Comparison of ENCODE assay signal across 11 mouse cellular contexts in the genomic region with DNA sequence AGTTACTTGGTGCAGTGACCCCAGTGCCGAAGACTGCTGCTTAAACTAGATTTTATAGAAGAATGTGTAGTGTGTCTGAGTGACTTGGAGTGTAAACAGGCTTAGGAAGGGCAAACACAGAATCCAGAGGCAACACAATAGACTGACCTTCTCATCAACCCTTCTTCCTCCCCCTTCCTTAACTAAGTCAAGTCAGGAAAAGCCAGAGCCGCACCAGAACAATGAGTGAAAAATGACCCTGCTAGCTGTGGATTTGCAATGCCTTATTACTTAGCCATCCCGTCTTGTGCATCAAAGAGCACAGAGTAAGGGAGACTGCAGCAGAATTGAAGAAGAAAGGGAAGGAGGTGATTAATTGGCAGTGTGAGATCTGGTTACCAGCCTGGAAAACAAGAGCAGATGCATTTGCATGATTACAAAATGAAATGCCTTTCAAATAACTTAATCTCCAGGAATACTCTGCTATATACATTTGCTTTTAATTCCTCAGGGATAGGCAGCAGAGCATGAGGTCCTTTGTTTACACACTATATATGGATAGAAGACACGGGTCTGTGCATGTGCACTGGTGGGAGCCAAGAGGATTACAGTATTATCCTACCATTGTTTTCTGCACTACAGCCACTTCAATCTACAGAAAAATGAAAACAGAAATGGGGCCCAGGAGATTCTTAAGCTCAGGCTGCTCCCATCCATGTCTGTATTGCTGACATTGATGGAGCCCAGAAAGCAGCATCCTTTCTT.
DNase-seq lines count a peak whose midpoint lies in the region; ATAC-seq and TF ChIP-seq lines count a peak whose summit lies in the region.
"Had no signal": no experiment of that assay in that cellular context is flagged by ENCODE, and none has a peak within 500 bp of the region (broad histone marks: within the 10 kb centered on the region; RNA-seq: fewer than 3 reads in every experiment).

No protein-coding gene starts in this region.

- H3K27me3 ChIP-seq in heart, adult 2 months (ENCODE audit: control insufficient read depth, insufficient read depth, low read length) = no peaks in the 10 kb centered on the region
- H3K27me3 ChIP-seq in forebrain, postnatal 0 days (ENCODE audit: insufficient read depth, low read length) = no peaks in the 10 kb centered on the region
- H3K27me3 ChIP-seq in kidney, embryonic 14.5 days (ENCODE audit: control insufficient read depth, insufficient read depth, low read length) = no peaks in the 10 kb centered on the region
- no peaks in the 10 kb centered on the region for H3K27me3 ChIP-seq in neural tube, embryonic 11.5 days (ENCODE audit: control insufficient read depth, insufficient read depth, low read length)
- H3K27me3 ChIP-seq: limb, embryonic 15.5 days had no signal

- H3K4me2 ChIP-seq in forebrain, postnatal 0 days (ENCODE audit: low read depth) = no peak overlapping the region
- H3K4me2 ChIP-seq in kidney, embryonic 14.5 days (replicated peaks; ENCODE audit: low read depth, low read length) = no peak overlapping the region
- no peak overlapping the region for H3K4me2 ChIP-seq in neural tube, embryonic 11.5 days (ENCODE audit: low read depth)
- H3K4me2 ChIP-seq: limb, embryonic 15.5 days had no signal

- H3K4me3 ChIP-seq in heart, adult 2 months = no peak overlapping the region
- H3K4me3 ChIP-seq in forebrain, postnatal 0 days (ENCODE audit: low read depth, low read length) = no peak overlapping the region
- no peak overlapping the region for H3K4me3 ChIP-seq in kidney, embryonic 14.5 days (ENCODE audit: low read length)
- no peak overlapping the region for H3K4me3 ChIP-seq in neural tube, embryonic 11.5 days (ENCODE audit: low read depth, low read length)
- H3K4me3 ChIP-seq: erythroblast, embryonic 14.5 days; limb, embryonic 15.5 days had no signal

- no peak for TF ChIP-seq POLR2A in heart, adult 2 months (IDR thresholded peaks at IDR 0.05; ENCODE audit: insufficient read depth, low read depth, low read length)

- ATAC-seq in forebrain, postnatal 0 days = no peak
- peak; percentile 87 for ATAC-seq in kidney, embryonic 14.5 days (ENCODE audit: low FRiP score, low TSS enrichment)
- peak; percentile 96 for ATAC-seq in neural tube, embryonic 11.5 days (ENCODE audit: insufficient read depth, low FRiP score, low TSS enrichment)

- intact Hi-C loops in heart, adult 2 months (cut with DNase I) = no loop called here
- intact Hi-C loops in heart, postnatal 25 days (cut with DNase I) = no loop called here

- TF ChIP-seq EP300 in heart, adult 2 months (IDR thresholded peaks at IDR 0.05; ENCODE audit: insufficient read depth, low read depth, low read length) = no peak

- WGBS in heart, adult 2 months = 51% methylated on average over 4 of the region's 4 CpGs
- 9% methylated on average over 4 of the region's 4 CpGs for WGBS in forebrain, postnatal 0 days
- WGBS in kidney, embryonic 14.5 days = 7% methylated on average over 4 of the region's 4 CpGs
- WGBS in neural tube, embryonic 11.5 days = 6% methylated on average over 4 of the region's 4 CpGs

- no peaks in the 10 kb centered on the region for H3K79me2 ChIP-seq in heart, adult 2 months (replicated peaks; ENCODE audit: control insufficient read depth, insufficient read depth, low read length)

- no peaks in the 10 kb centered on the region for H3K9me3 ChIP-seq in forebrain, postnatal 0 days (ENCODE audit: low read length)
- no peaks in the 10 kb centered on the region for H3K9me3 ChIP-seq in kidney, embryonic 14.5 days (ENCODE audit: control insufficient read depth, low read length)
- H3K9me3 ChIP-seq in neural tube, embryonic 11.5 days (ENCODE audit: control insufficient read depth, low read length) = no peaks in the 10 kb centered on the region
- H3K9me3 ChIP-seq: limb, embryonic 15.5 days had no signal

- no peaks in the 10 kb centered on the region; the same call in 1 of the 2 replicates for H3K4me1 ChIP-seq in heart, adult 2 months (ENCODE audit: control insufficient read depth, insufficient read depth, low read length)
- no peaks in the 10 kb centered on the region for H3K4me1 ChIP-seq in forebrain, postnatal 0 days (ENCODE audit: insufficient read depth)
- peaks cover 7% of the 10 kb centered on the region; the same call in 1 of the 2 replicates for H3K4me1 ChIP-seq in kidney, embryonic 14.5 days (ENCODE audit: control insufficient read depth, insufficient read depth, low read length)
- H3K4me1 ChIP-seq in neural tube, embryonic 11.5 days (ENCODE audit: control insufficient read depth, insufficient read depth, low read length) = 0 out of 2 replicates have a peak, but pooled peaks cover 4% of the 10 kb centered on the region
- H3K4me1 ChIP-seq: limb, embryonic 15.5 days had no signal

- no peak for TF ChIP-seq CTCF in heart, adult 2 months (IDR thresholded peaks at IDR 0.05)
- no peak for TF ChIP-seq CTCF in forebrain, postnatal 0 days (IDR thresholded peaks at IDR 0.05; ENCODE audit: low read depth)

- no peak overlapping the region for H3K9ac ChIP-seq in heart, adult 2 months (ENCODE audit: low read depth, low read length)
- no peak overlapping the region for H3K9ac ChIP-seq in forebrain, postnatal 0 days
- no peak overlapping the region for H3K9ac ChIP-seq in kidney, embryonic 14.5 days (ENCODE audit: low read depth, low read length)
- H3K9ac ChIP-seq in neural tube, embryonic 11.5 days (ENCODE audit: low read length) = 0 out of 2 replicates have a peak overlapping the region, but pooled peaks have one; percentile 1
- H3K9ac ChIP-seq: limb, embryonic 15.5 days had no signal

- H3K36me3 ChIP-seq in heart, adult 2 months (ENCODE audit: control insufficient read depth, insufficient read depth, low read length) = no peaks in the 10 kb centered on the region; the same call in 1 of the 2 replicates
- H3K36me3 ChIP-seq in forebrain, postnatal 0 days (ENCODE audit: insufficient read depth) = no peaks in the 10 kb centered on the region
- H3K36me3 ChIP-seq in kidney, embryonic 14.5 days (ENCODE audit: control insufficient read depth, insufficient read depth, low read length) = no peaks in the 10 kb centered on the region
- H3K36me3 ChIP-seq in neural tube, embryonic 11.5 days (ENCODE audit: control insufficient read depth, insufficient read depth, low read length) = no peaks in the 10 kb centered on the region
- H3K36me3 ChIP-seq: limb, embryonic 15.5 days had no signal

- no peak for DNase-seq in heart, adult 2 months
- no peak for DNase-seq in heart, postnatal 25 days (ENCODE audit: low spot score)
- peak; percentile 8 for DNase-seq in forebrain, postnatal 0 days
- peak; percentile 78 for DNase-seq in neural tube, embryonic 11.5 days (ENCODE audit: low spot score)
- DNase-seq in thymus, postnatal 14 days = no peak
- DNase-seq in adrenal gland, adult 8-10 months = no peak
- no peak for DNase-seq in frontal cortex, postnatal 14 days (ENCODE audit: low spot score in 2 of 2)
- DNase-seq: spleen, adult 18-20 months had no signal

- peak overlapping the region; percentile 21 for H3K27ac ChIP-seq in heart, adult 2 months
- no peak overlapping the region for H3K27ac ChIP-seq in forebrain, postnatal 0 days (ENCODE audit: low read depth, low read length)
- peak overlapping the region; percentile 32; the same call in 1 of the 2 replicates for H3K27ac ChIP-seq in kidney, embryonic 14.5 days (ENCODE audit: low read depth, low read length)
- H3K27ac ChIP-seq in neural tube, embryonic 11.5 days (ENCODE audit: low read depth, low read length) = peak overlapping the region; percentile 83
- H3K27ac ChIP-seq: limb, embryonic 15.5 days had no signal

Comparison
In these comparisons a context has a peak if more than half of its experiments do, and no peak if none do; other contexts are left out.
1. DNase-seq: peak in forebrain, postnatal 0 days (single experiment) and neural tube, embryonic 11.5 days (single experiment); none in heart, adult 2 months (0 of 2), heart, postnatal 25 days (single experiment), thymus, postnatal 14 days (single experiment), adrenal gland, adult 8-10 months (single experiment) and frontal cortex, postnatal 14 days (0 of 2).